Mouse (Mus musculus) neural tube, embryonic 13.5 days (tissue): Measurements from ENCODE around the gene Rnf208. TPM values are rescaled to one million over a fixed set of nuclear protein-coding genes. Genes with fewer than 3 reads are reported as not detected.

Source experiments
- ATAC-seq: fragments of 200-750 bp; cut with Nextera tagmentation; 2 replicates; pipeline ENCODE4 v1.8.0; 2017; ENCODE audit warnings: low read depth, mild to moderate bottlenecking, moderate TSS enrichment, moderate library complexity
- H3K27ac ChIP-seq: fragments of 300-500 bp; sonication (generic); replicated peaks from 2 replicates; pipeline ENCODE4 v1.5.1; 2015; ENCODE audit warnings: moderate library complexity, mild to moderate bottlenecking, inconsistent platforms
- H3K27me3 ChIP-seq: fragments of 300-500 bp; sonication (generic); 2 replicates; pipeline ENCODE4 v1.6.1; 2015; ENCODE audit warnings: mild to moderate bottlenecking, inconsistent platforms
- H3K36me3 ChIP-seq: fragments of 300-500 bp; sonication (generic); 2 replicates; pipeline ENCODE4 v1.6.1; 2015; ENCODE audit warnings: mild to moderate bottlenecking, inconsistent platforms
- H3K4me1 ChIP-seq: fragments of 300-500 bp; sonication (generic); replicated peaks from 2 replicates; pipeline ENCODE4 v1.6.1; 2015; ENCODE audit warnings: inconsistent platforms
- H3K4me2 ChIP-seq: fragments of 300-500 bp; sonication (generic); 2 replicates; pipeline ENCODE4 v1.6.1; 2015; ENCODE audit warnings: inconsistent platforms, mild to moderate bottlenecking, moderate library complexity
- H3K4me3 ChIP-seq: fragments of 300-500 bp; sonication (generic); 2 replicates; pipeline ENCODE4 v1.5.1; 2015; ENCODE audit warnings: mild to moderate bottlenecking, inconsistent platforms
- H3K9ac ChIP-seq: fragments of 300-500 bp; sonication (generic); 2 replicates; pipeline ENCODE4 v1.6.1; 2015; ENCODE audit warnings: moderate library complexity, mild to moderate bottlenecking, inconsistent platforms
- H3K9me3 ChIP-seq: fragments of 300-500 bp; sonication (generic); 2 replicates; pipeline ENCODE4 v1.6.1; 2016; ENCODE audit warnings: inconsistent platforms
- WGBS: fragments of 180-500 bp; shearing (Covaris S2); methylation state at CpG from one replicate; pipeline ENCODE4 v1.1.7; 2015; 5-methylcytosine and 5-hydroxymethylcytosine counted together
- polyA plus RNA-seq: library from polyadenylated mRNA; unstranded; fragments of >200 nt; fragmentation: Nextera tagmentation; extraction: Ambion mirVana; gene quantifications from 2 replicates; pipeline ENCODE4 v1.2.1, GENCODE M21; 2015

Gene Rnf208
- polyA plus RNA-seq, 1 experiment from 2014 or later = 91.6 TPM

DNA sequence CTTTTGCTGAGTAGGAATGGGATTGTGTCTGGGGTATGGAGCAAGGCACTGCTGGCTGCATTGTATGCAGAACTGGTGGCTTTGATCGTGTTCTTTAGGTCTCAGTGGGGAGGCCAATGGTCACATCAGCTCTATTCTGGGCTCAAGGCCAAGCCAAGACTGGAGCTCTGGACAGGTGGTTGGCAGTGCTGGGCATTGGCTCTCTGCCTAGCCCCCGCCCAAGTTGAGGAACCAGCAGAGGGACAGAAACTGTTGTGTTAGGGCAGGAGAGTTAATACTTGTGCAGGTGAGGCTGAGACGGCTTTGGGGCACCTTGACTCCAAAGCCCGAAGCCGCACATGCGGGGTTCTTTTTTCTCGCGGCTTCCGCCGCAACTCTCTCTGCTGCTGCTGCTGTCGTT lies 47.6 kb downstream of the Rnf208 start, which contains the start of gene Lrrc26:
Lrrc26 (plus strand) TSS at position 265 of the 400 bp plus-strand sequence.
- Histone ChIP-seq H3K9me3 (no peaks in the 10 kb centered on the region), H3K9ac (peak within 1 kb of the TSS; percentile 49), H3K27ac (no peak within 1 kb of the TSS), H3K27me3 (peaks cover 71% of the 10 kb centered on the region), H3K4me1 (peaks cover 39% of the 10 kb centered on the region), H3K4me2 (peak within 1 kb of the TSS; percentile 44), H3K4me3 (peak within 1 kb of the TSS; percentile 19), H3K36me3 (peaks cover 17% of the 10 kb centered on the region)
- ATAC-seq = no peak
- 10% methylated on average over 11 of the region's 11 CpGs for WGBS

DNA sequence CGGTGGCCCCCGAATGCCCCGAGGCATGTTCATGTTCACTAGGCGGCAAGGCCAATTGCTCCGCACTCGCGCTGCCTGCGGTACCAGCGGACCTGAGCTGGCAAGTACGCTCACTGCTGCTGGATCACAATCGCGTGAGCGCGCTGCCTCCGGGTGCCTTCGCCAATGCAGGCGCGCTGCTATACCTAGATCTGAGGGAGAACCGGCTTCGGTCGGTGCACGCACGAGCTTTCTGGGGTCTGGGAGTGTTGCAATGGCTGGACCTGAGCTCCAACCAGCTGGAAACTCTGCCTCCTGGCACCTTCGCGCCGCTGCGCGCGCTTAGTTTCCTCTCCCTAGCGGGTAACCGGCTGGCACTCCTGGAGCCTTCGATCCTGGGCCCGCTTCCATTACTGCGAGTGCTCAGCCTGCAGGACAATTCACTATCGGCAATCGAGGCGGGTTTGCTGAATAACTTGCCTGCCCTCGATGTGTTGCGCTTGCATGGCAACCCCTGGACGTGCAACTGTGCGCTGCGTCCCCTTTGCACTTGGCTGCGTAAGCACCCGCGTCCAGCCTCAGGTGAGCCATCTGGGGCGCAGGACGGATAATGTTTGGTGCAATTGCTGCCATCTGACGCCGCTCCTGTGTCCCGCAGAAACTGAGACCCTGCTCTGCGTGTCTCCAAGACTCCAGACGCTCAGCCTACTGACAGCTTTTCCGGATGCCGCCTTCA lies 48.2 kb downstream of the Rnf208 start:
- Histone ChIP-seq H3K27me3 (peaks cover 77% of the 10 kb centered on the region), H3K9ac (peak overlapping the region; percentile 49), H3K9me3 (no peaks in the 10 kb centered on the region), H3K27ac (no peak overlapping the region), H3K4me2 (peak overlapping the region; percentile 44), H3K36me3 (peaks cover 16% of the 10 kb centered on the region), H3K4me3 (peak overlapping the region; percentile 19), H3K4me1 (peaks cover 39% of the 10 kb centered on the region)
- WGBS = 2% methylated on average over 54 of the region's 54 CpGs
- peak; percentile 29; the same call in 1 of the 2 replicates for ATAC-seq

DNA sequence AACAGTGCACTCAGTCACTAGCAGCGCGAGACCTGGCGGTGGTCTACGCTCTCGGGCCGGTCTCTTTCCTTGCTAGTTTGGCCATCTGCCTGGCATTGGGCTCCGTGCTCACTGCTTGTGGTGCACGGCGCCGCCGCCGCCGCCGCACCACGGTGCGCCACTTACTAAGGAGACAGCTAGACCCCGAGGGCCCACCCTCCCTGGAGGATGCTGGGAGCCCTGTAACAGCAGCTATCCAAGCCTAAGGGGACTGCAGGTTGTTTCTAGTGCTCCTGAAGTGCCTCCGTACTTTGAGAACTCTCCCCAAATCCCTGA lies 48.7 kb downstream of the Rnf208 start:
- Histone ChIP-seq H3K27ac (no peak overlapping the region), H3K9ac (peak overlapping the region; percentile 49), H3K4me2 (peak overlapping the region; percentile 44), H3K27me3 (peaks cover 82% of the 10 kb centered on the region), H3K9me3 (no peaks in the 10 kb centered on the region), H3K4me3 (peak overlapping the region; percentile 19), H3K4me1 (peaks cover 39% of the 10 kb centered on the region), H3K36me3 (peaks cover 16% of the 10 kb centered on the region)
- ATAC-seq = no peak
- 2% methylated on average over 18 of the region's 18 CpGs for WGBS

DNA sequence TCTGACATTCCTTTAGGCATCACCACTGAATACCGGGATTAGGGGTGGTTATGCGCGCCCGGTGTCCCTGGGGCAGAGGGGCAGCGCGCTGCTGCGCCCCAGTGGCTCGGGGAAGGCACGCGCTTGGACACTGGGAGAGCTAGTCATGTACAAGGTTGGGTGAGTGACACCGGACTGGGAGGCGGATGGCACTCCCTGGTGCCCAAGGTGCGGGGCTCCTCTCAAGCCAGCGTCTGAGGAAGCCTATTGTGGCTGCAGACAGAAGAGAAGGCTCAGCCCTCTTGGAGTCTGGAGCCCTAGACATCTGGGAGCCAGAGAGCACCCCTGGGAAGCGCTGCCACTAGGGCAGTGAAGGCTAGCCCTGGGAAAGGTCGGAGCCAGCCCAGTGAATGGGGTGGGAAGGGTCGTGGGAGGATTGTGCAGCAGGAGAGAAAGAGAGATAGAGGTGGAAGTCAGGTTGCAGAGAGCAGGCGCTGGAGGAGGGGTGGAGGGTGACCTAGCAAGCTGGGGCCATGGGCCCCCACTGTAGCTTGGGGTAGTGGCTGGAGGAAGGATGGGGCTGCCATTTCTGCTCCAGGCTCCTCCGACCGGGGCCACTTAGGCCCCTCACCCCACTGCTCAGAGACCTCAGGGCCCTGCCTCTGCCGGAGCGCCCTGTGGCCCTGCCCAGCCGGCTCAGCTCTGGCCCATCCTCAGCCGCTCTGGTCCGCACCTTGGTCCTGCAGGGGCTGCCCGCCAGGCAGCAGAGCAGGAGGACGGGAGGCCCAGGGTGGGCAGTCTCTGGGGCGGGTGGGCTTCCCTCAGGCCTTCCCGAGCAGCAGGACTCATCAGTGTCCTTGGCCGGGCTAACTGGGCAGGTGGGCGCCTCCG lies 49.4 kb downstream of the Rnf208 start:
- Histone ChIP-seq H3K9me3 (no peaks in the 10 kb centered on the region), H3K27ac (no peak overlapping the region), H3K9ac (peak overlapping the region; percentile 49), H3K4me2 (peak overlapping the region; percentile 49), H3K36me3 (peaks cover 17% of the 10 kb centered on the region), H3K4me1 (peaks cover 39% of the 10 kb centered on the region), H3K4me3 (peak overlapping the region; percentile 27), H3K27me3 (peaks cover 88% of the 10 kb centered on the region)
- WGBS = 6% methylated on average over 32 of the region's 32 CpGs
- ATAC-seq = no peak

DNA sequence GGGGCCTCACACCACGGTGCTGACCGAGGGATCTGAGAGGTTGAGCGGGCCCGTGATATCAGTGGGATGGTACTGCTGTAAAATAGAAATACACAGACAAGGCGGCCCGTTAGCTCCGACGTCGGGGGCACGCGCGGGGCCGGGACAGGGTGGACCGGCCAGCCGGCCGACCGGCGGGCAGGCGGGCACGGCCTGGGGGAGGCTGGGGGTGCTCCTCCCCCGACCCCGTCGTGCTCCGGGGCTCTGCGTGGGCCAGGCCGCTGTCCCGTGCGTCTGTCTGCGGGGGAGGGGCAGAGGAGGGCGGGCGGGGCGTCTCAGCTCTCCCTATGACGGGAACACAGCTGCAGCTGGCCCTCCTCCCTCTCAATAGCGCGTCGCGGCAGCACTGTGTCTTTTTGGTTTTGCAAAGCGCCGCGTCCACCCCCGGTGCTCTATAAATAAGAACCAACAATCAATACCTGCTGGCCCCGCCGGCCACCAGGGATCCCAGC lies 50.0 kb downstream of the Rnf208 start:
- ATAC-seq = no peak
- peaks cover 24% of the 10 kb centered on the region for H3K36me3 ChIP-seq
- peak overlapping the region; percentile 27 for H3K4me3 ChIP-seq
- H3K27ac ChIP-seq = no peak overlapping the region
- H3K4me1 ChIP-seq = peaks cover 37% of the 10 kb centered on the region
- 6% methylated on average over 43 of the region's 43 CpGs for WGBS
- no peaks in the 10 kb centered on the region for H3K9me3 ChIP-seq
- peaks cover 95% of the 10 kb centered on the region for H3K27me3 ChIP-seq
- H3K9ac ChIP-seq = peak overlapping the region; percentile 60
- H3K4me2 ChIP-seq = peak overlapping the region; percentile 49

DNA sequence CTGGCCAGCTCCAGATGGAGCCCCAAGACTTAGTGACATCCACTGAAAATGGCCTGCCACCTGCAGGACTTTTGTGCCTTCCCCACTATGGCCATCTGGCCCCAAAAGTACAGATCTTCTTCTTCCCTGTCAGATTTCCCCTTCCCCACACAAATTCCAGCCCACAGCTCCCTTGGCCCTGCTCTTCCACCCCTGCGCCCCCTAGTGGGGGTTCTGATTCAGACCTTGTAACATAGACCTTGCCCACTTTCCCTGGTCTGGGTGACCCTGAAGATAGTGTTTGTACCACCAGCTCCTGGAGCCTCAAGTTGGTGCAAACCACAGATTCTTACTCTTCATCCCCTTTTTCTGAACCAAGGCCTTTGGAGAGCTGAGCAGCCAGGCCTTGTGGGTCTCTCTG lies 50.8 kb downstream of the Rnf208 start:
- H3K9me3 ChIP-seq = no peaks in the 10 kb centered on the region
- peaks cover 100% of the 10 kb centered on the region for H3K27me3 ChIP-seq
- H3K4me2 ChIP-seq = peak overlapping the region; percentile 49; the same call in 1 of the 2 replicates
- peak overlapping the region; percentile 27; the same call in 1 of the 2 replicates for H3K4me3 ChIP-seq
- no peak overlapping the region for H3K9ac ChIP-seq
- H3K36me3 ChIP-seq = peaks cover 31% of the 10 kb centered on the region
- H3K4me1 ChIP-seq = peaks cover 33% of the 10 kb centered on the region
- WGBS = 0% methylated on average over 1 of the region's 1 CpGs
- no peak overlapping the region for H3K27ac ChIP-seq
- no peak for ATAC-seq

DNA sequence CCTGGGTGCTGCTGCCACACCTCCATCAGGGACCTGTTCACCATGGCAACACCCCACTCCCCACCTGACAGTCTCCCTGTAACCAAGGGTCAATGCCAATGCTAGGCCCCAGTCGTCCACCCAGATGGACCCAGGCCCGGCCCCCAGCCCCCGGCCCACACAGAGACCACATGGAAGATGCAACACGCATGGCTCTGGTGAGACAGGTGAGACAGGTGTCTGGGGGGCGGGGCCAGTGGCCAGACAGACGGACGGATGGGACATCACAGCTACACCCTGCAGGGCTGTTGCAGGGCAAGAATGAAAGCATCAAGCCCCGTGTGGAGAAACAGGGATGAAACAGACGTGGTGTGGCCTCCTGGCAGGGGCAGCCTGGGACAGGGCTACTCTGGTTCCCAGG lies 51.7 kb downstream of the Rnf208 start:
- 76% methylated on average over 9 of the region's 9 CpGs for WGBS
- Histone ChIP-seq H3K4me1 (peaks cover 33% of the 10 kb centered on the region), H3K27me3 (peaks cover 100% of the 10 kb centered on the region), H3K27ac (no peak overlapping the region), H3K9me3 (no peaks in the 10 kb centered on the region), H3K4me3 (no peak overlapping the region), H3K4me2 (no peak overlapping the region), H3K36me3 (peaks cover 33% of the 10 kb centered on the region), H3K9ac (no peak overlapping the region)
- no peak for ATAC-seq

Other genes starting within 250 kb of the Rnf208 start
- gene Nsmf, start 187.9 kb upstream of the Rnf208 start, polyA plus RNA-seq = 125 and 134 TPM in 2 replicates
- not detected in 2 replicates for gene Entpd8, start 162.0 kb upstream of the Rnf208 start, polyA plus RNA-seq
- not detected in 2 replicates for gene Noxa1, start 147.1 kb upstream of the Rnf208 start, polyA plus RNA-seq
- gene Nrarp, start 61.5 kb upstream of the Rnf208 start, polyA plus RNA-seq = 25.5 and 27.9 TPM in 2 replicates
- gene Tor4a, start 45.4 kb upstream of the Rnf208 start, polyA plus RNA-seq = 1.2 and 1.4 TPM in 2 replicates
- 95.1 and 99.9 TPM in 2 replicates for gene Nelfb, start 30.8 kb upstream of the Rnf208 start, polyA plus RNA-seq
- 0.15 TPM in 1 of 2 replicates, not detected in the other for gene Stpg3, start 27.6 kb upstream of the Rnf208 start, polyA plus RNA-seq
- gene Fam166a, start 23.5 kb upstream of the Rnf208 start, polyA plus RNA-seq = 0.89 TPM in 1 of 2 replicates, not detected in the other
- gene Tubb4b, start 17.6 kb upstream of the Rnf208 start, polyA plus RNA-seq = 361 and 388 TPM in 2 replicates
- gene Slc34a3, start 7.9 kb upstream of the Rnf208 start, polyA plus RNA-seq = not detected in 2 replicates
- not detected in 2 replicates for gene Rnf224, start 5.5 kb upstream of the Rnf208 start, polyA plus RNA-seq
- 0.22 TPM in 1 of 2 replicates, not detected in the other for gene Cysrt1, start 197 bp downstream of the Rnf208 start, polyA plus RNA-seq
- 5.3 and 5.4 TPM in 2 replicates for gene AL732309.1, start 4.6 kb downstream of the Rnf208 start, polyA plus RNA-seq
- gene Tmem203, start 13.2 kb downstream of the Rnf208 start, polyA plus RNA-seq = 18.8 and 21.5 TPM in 2 replicates
- gene Tprn, start 20.4 kb downstream of the Rnf208 start, polyA plus RNA-seq = 13.3 and 14.6 TPM in 2 replicates
- 187 and 206 TPM in 2 replicates for gene Ssna1, start 30.2 kb downstream of the Rnf208 start, polyA plus RNA-seq
- gene Anapc2, start 30.2 kb downstream of the Rnf208 start, polyA plus RNA-seq = 128 and 131 TPM in 2 replicates
- gene Tmem210, start 45.9 kb downstream of the Rnf208 start, polyA plus RNA-seq = not detected in 2 replicates
- not detected in 2 replicates for gene Lrrc26, start 47.7 kb downstream of the Rnf208 start, polyA plus RNA-seq
- 27.1 and 30.2 TPM in 2 replicates for gene Grin1, start 76.9 kb downstream of the Rnf208 start, polyA plus RNA-seq
- 55.4 and 73.6 TPM in 2 replicates for gene Man1b1, start 90.1 kb downstream of the Rnf208 start, polyA plus RNA-seq
- 26.4 and 27.5 TPM in 2 replicates for gene Dpp7, start 114.1 kb downstream of the Rnf208 start, polyA plus RNA-seq
- gene Uap1l1, start 123.4 kb downstream of the Rnf208 start, polyA plus RNA-seq = 6.0 and 8.5 TPM in 2 replicates
- 9.9 and 11.3 TPM in 2 replicates for gene Sapcd2, start 130.1 kb downstream of the Rnf208 start, polyA plus RNA-seq
- 11.0 and 14.8 TPM in 2 replicates for gene Entpd2, start 153.6 kb downstream of the Rnf208 start, polyA plus RNA-seq
- gene Npdc1, start 157.1 kb downstream of the Rnf208 start, polyA plus RNA-seq = 359 and 403 TPM in 2 replicates
- gene Fut7, start 181.0 kb downstream of the Rnf208 start, polyA plus RNA-seq = 0.18 TPM in 1 of 2 replicates, not detected in the other
- gene Abca2, start 186.4 kb downstream of the Rnf208 start, polyA plus RNA-seq = 9.8 and 10.2 TPM in 2 replicates
- gene Clic3, start 214.6 kb downstream of the Rnf208 start, polyA plus RNA-seq = 2.8 and 3.2 TPM in 2 replicates
- gene Paxx, start 218.8 kb downstream of the Rnf208 start, polyA plus RNA-seq = 85.1 and 97.1 TPM in 2 replicates
- gene Ptgds, start 227.8 kb downstream of the Rnf208 start, polyA plus RNA-seq = 19.7 and 19.9 TPM in 2 replicates